Mouse (Mus musculus) C2C12 (cell line): ENCODE results near the gene Ciita. TPM values are rescaled to one million over a fixed set of nuclear protein-coding genes. Genes with fewer than 3 reads are reported as not detected.
A peak's percentile ranks its signal among the peaks of the same experiment; 100 is the strongest.

Source experiments
- H3K27me3 ChIP-seq: one replicate; pipeline ENCODE4 v1.6.1; 2011; ENCODE audit not compliant: control insufficient read depth, insufficient read depth, insufficient read length
- H3K36me3 ChIP-seq: one replicate; pipeline ENCODE4 v1.6.1; 2011; ENCODE audit not compliant: control insufficient read depth, insufficient read depth
- H3K4me3 ChIP-seq: one replicate; pipeline ENCODE4 v1.5.1; 2011; ENCODE audit warnings: mild to moderate bottlenecking, control low read depth; ENCODE audit not compliant: poor library complexity, insufficient read depth, severe bottlenecking
- H3K79me2 ChIP-seq: one replicate; pipeline ENCODE4 v1.6.1; 2011; ENCODE audit not compliant: control insufficient read depth, insufficient read depth
- H3K79me3 ChIP-seq: one replicate; pipeline ENCODE4 v1.6.1; 2011; ENCODE audit warnings: low read depth, control low read depth
- H3ac ChIP-seq: one replicate; pipeline ENCODE3; 2011; ENCODE audit warnings: low read depth; ENCODE audit not compliant: control insufficient read depth, insufficient read length
- CEBPB ChIP-seq: IDR thresholded peaks from one replicate; pipeline ENCODE4 v1.6.1; 2011; ENCODE audit warnings: low read depth, mild to moderate bottlenecking, control low read depth, moderate library complexity
- CTCF ChIP-seq: IDR thresholded peaks from one replicate; pipeline ENCODE4 v1.5.1; 2011; ENCODE audit not compliant: control insufficient read depth, insufficient read depth, insufficient read length
- FOSL1 ChIP-seq: IDR thresholded peaks from one replicate; pipeline ENCODE4 v1.8.0; 2011; ENCODE audit warnings: mild to moderate bottlenecking, low read length; ENCODE audit not compliant: poor library complexity, insufficient read depth, severe bottlenecking
- MAX ChIP-seq: IDR thresholded peaks from one replicate; pipeline ENCODE4 v1.6.1; 2011; ENCODE audit warnings: mild to moderate bottlenecking, control low read depth
- MYOD1 ChIP-seq: IDR thresholded peaks from one replicate; pipeline ENCODE4 v1.6.1; 2011; ENCODE audit warnings: low read depth; ENCODE audit not compliant: control insufficient read depth, insufficient read length
- MYOG ChIP-seq: IDR thresholded peaks from one replicate; pipeline ENCODE4 v1.6.1; 2011; ENCODE audit not compliant: control insufficient read depth, insufficient read length; ENCODE audit errors: extremely low read depth
- USF1 ChIP-seq: IDR thresholded peaks from one replicate; pipeline ENCODE4 v1.6.1; 2011; ENCODE audit warnings: low read depth, mild to moderate bottlenecking, control low read depth, moderate library complexity
- polyA plus RNA-seq: library from polyadenylated mRNA; unstranded; fragments of >200 nt; fragmentation: generic; extraction: Trizol; gene quantifications from one replicate; pipeline ENCODE4 v1.2.1, GENCODE M21; 2012; ENCODE audit warnings: missing spikeins

The Ciita gene
- polyA plus RNA-seq, 1 experiment: not detected

GRCm38 (mm10) chr16:10441328-10441727, 38.5 kb upstream of the Ciita start:
- Histone ChIP-seq H3K36me3 (no peaks in the 10 kb centered on the region), H3ac (no peak overlapping the region), H3K4me3 (no peak overlapping the region), H3K79me3 (no peaks in the 10 kb centered on the region), H3K27me3 (no peaks in the 10 kb centered on the region), H3K79me2 (no peaks in the 10 kb centered on the region)
- TF ChIP-seq CEBPB (no peak), MYOG (no peak), MYOD1 (no peak), FOSL1 (no peak), USF1 (no peak), CTCF (no peak), MAX (no peak)

- Histone ChIP-seq H3K36me3 (no peaks in the 10 kb centered on the region), H3K79me3 (no peaks in the 10 kb centered on the region), H3ac (no peak overlapping the region), H3K79me2 (no peaks in the 10 kb centered on the region), H3K27me3 (no peaks in the 10 kb centered on the region), H3K4me3 (no peak overlapping the region)
- TF ChIP-seq CEBPB (no peak), MYOG (no peak), USF1 (no peak), MAX (no peak), CTCF (no peak)
Observed at GRCm38 (mm10) chr16:10441761-10442160, 38.1 kb upstream of the Ciita start.

- no peaks in the 10 kb centered on the region for H3K79me2 ChIP-seq
- H3K36me3 ChIP-seq: no peaks in the 10 kb centered on the region
- H3K27me3 ChIP-seq: no peaks in the 10 kb centered on the region
- TF ChIP-seq CEBPB (peak; percentile 54), MAX (no peak)
- no peaks in the 10 kb centered on the region for H3K79me3 ChIP-seq
- H3ac ChIP-seq: no peak overlapping the region
- no peak overlapping the region for H3K4me3 ChIP-seq
Observed at GRCm38 (mm10) chr16:10443723-10444122, 36.1 kb upstream of the Ciita start.

- peak overlapping the region; percentile 19 for H3K4me3 ChIP-seq
- no peaks in the 10 kb centered on the region for H3K27me3 ChIP-seq
- H3K36me3 ChIP-seq: no peaks in the 10 kb centered on the region
- no peak for TF ChIP-seq FOSL1
- no peak for TF ChIP-seq CEBPB
- TF ChIP-seq MYOD1: no peak
- TF ChIP-seq MAX: no peak
- no peak for TF ChIP-seq USF1
- TF ChIP-seq MYOG: no peak
- no peak for TF ChIP-seq CTCF
- H3K79me3 ChIP-seq: no peaks in the 10 kb centered on the region
- H3ac ChIP-seq: peak overlapping the region; percentile 8
- no peaks in the 10 kb centered on the region for H3K79me2 ChIP-seq
Observed at GRCm38 (mm10) chr16:10446573-10447263, 33.1 kb upstream of the Ciita start.

- Histone ChIP-seq H3K27me3 (no peaks in the 10 kb centered on the region), H3K4me3 (peak within 1 kb of the TSS; percentile 19), H3K79me2 (no peaks in the 10 kb centered on the region), H3K79me3 (no peaks in the 10 kb centered on the region), H3K36me3 (no peaks in the 10 kb centered on the region), H3ac (peak within 1 kb of the TSS; percentile 41)
- TF ChIP-seq USF1 (no peak), CTCF (no peak), FOSL1 (no peak), MYOD1 (no peak), CEBPB (no peak), MYOG (no peak), MAX (no peak)
Observed at GRCm38 (mm10) chr16:10447264-10447594, 32.6 kb upstream of the Ciita start, which contains the start of gene Tvp23a. Gene Tvp23a (minus strand): TSS chr16:10447362.

- TF ChIP-seq CTCF (no peak), MYOD1 (no peak), CEBPB (no peak), USF1 (no peak), FOSL1 (no peak), MAX (no peak), MYOG (no peak)
- Histone ChIP-seq H3K27me3 (no peaks in the 10 kb centered on the region), H3K79me2 (no peaks in the 10 kb centered on the region), H3K4me3 (peak overlapping the region; percentile 16), H3K79me3 (no peaks in the 10 kb centered on the region), H3K36me3 (no peaks in the 10 kb centered on the region), H3ac (no peak overlapping the region)
Observed at GRCm38 (mm10) chr16:10447781-10448180, 32.1 kb upstream of the Ciita start.
